Mouse (Mus musculus): ENCODE data around the gene Lrrc71. TPM values are rescaled to one million over a fixed set of nuclear protein-coding genes. Genes with fewer than 3 reads are reported as not detected.

Gene Lrrc71
- polyA plus RNA-seq, 1 experiment = not detected

- H3K27ac ChIP-seq (ENCODE audit: insufficient read depth, low read depth, low read length) = no peak overlapping the region
- no peak overlapping the region for H3K4me3 ChIP-seq (ENCODE audit: insufficient read depth, low read length)
- no peaks in the 10 kb centered on the region for H3K4me1 ChIP-seq (ENCODE audit: control insufficient read depth, insufficient read depth, low read length)
- TF ChIP-seq POLR2A (IDR thresholded peaks at IDR 0.05; ENCODE audit: borderline replicate concordance, low read depth, low read length) (no peak), CTCF (IDR thresholded peaks at IDR 0.05; ENCODE audit: low read depth, low read length) (no peak)
These were observed 30.7 kb upstream of the Lrrc71 start for GRCm38 (mm10) chr3:87779086-87779485.

DNA sequence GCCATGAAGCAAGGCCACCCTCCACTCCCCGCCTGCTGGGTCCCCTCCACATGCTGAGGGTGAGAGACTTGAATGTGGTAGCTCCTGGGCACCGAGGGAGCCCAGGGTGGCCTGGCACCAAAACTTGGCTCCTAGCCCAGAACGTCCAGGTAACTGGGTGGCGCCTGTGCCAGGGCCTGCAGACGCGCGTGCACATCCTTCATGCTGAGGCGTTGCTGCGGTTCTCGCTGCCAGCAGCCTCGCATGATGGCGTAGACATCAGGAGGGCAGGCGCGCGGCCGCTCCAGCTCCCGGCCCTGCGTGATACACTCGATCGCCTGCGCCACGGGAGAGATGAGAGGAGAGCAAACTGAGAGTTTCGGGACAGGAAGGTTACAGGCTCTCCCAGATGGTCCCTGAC, 29.9 kb upstream of the Lrrc71 start:
- no peak overlapping the region for H3K4me3 ChIP-seq (ENCODE audit: insufficient read depth, low read length)
- H3K4me1 ChIP-seq (ENCODE audit: control insufficient read depth, insufficient read depth, low read length) = no peaks in the 10 kb centered on the region
- TF ChIP-seq POLR2A (IDR thresholded peaks at IDR 0.05; ENCODE audit: borderline replicate concordance, low read depth, low read length) (no peak), CTCF (IDR thresholded peaks at IDR 0.05; ENCODE audit: low read depth, low read length) (no peak)
- H3K27ac ChIP-seq (ENCODE audit: insufficient read depth, low read depth, low read length) = no peak overlapping the region

DNA sequence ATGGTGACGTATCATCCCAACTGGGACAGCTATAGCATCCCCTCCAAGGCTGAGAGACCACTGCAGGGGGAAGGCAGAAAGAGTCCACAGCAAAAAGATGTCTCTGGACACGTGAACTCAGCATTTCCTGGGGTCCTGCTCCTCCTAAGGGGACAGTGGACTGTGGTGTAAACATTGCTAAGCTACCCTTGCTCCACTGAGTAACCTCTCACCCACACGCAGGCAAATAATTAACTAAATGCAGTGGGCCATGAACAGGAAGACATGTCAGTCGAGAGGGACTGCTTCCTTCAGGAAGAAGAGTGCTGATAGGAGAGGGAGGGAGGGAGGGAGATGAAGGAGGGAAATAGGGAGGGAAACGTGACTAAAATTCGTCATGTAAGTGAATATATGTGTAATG, 22.7 kb upstream of the Lrrc71 start:
- no peak for TF ChIP-seq POLR2A (IDR thresholded peaks at IDR 0.05; ENCODE audit: borderline replicate concordance, low read depth, low read length)
- no peak for TF ChIP-seq CTCF (IDR thresholded peaks at IDR 0.05; ENCODE audit: low read depth, low read length)
- Histone ChIP-seq H3K4me3 (ENCODE audit: insufficient read depth, low read length) (no peak overlapping the region), H3K27ac (ENCODE audit: insufficient read depth, low read depth, low read length) (no peak overlapping the region), H3K4me1 (ENCODE audit: control insufficient read depth, insufficient read depth, low read length) (no peaks in the 10 kb centered on the region)

GRCm38 (mm10) chr3:87770280-87770679, 21.9 kb upstream of the Lrrc71 start:
- no peak overlapping the region for H3K4me3 ChIP-seq (ENCODE audit: insufficient read depth, low read length)
- H3K4me1 ChIP-seq (ENCODE audit: control insufficient read depth, insufficient read depth, low read length) = no peaks in the 10 kb centered on the region
- H3K27ac ChIP-seq (ENCODE audit: insufficient read depth, low read depth, low read length) = no peak overlapping the region
- no peak for TF ChIP-seq CTCF (IDR thresholded peaks at IDR 0.05; ENCODE audit: low read depth, low read length)
- no peak for TF ChIP-seq POLR2A (IDR thresholded peaks at IDR 0.05; ENCODE audit: borderline replicate concordance, low read depth, low read length)

- no peak for TF ChIP-seq POLR2A (IDR thresholded peaks at IDR 0.05; ENCODE audit: borderline replicate concordance, low read depth, low read length)
- no peak for TF ChIP-seq CTCF (IDR thresholded peaks at IDR 0.05; ENCODE audit: low read depth, low read length)
- Histone ChIP-seq H3K27ac (ENCODE audit: insufficient read depth, low read depth, low read length) (no peak overlapping the region), H3K4me1 (ENCODE audit: control insufficient read depth, insufficient read depth, low read length) (no peaks in the 10 kb centered on the region), H3K4me3 (ENCODE audit: insufficient read depth, low read length) (no peak overlapping the region)
These were observed 21.1 kb upstream of the Lrrc71 start for GRCm38 (mm10) chr3:87769506-87769905.

DNA sequence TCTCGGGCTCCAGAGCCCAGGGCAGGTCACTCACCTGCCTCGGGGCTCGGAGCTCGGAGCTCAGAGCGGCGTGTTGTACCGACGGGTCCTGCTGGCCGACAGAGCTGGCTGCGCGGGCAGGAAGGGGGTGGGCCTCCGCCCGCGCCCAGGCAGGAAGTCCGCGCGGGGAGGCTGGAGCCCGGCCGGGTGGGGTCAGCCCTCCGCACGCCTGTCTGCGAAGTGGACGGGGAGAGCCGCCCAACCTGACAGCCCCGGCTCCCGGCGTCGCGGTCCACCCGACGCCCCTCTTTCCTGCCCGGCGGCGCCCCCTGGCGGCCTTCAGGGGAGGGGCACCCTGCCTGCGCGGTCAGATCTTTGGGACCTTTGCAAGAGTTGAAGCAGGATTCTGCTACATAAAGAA, 20.4 kb upstream of the Lrrc71 start:
- Histone ChIP-seq H3K27ac (ENCODE audit: insufficient read depth, low read depth, low read length) (no peak overlapping the region), H3K4me1 (ENCODE audit: control insufficient read depth, insufficient read depth, low read length) (no peaks in the 10 kb centered on the region), H3K4me3 (ENCODE audit: insufficient read depth, low read length) (peak overlapping the region; percentile 46)
- TF ChIP-seq POLR2A (IDR thresholded peaks at IDR 0.05; ENCODE audit: borderline replicate concordance, low read depth, low read length) (no peak), CTCF (IDR thresholded peaks at IDR 0.05; ENCODE audit: low read depth, low read length) (peak; percentile 77)

GRCm38 (mm10) chr3:87768431-87768830, 20.0 kb upstream of the Lrrc71 start:
- Histone ChIP-seq H3K4me1 (ENCODE audit: control insufficient read depth, insufficient read depth, low read length) (no peaks in the 10 kb centered on the region), H3K27ac (ENCODE audit: insufficient read depth, low read depth, low read length) (no peak overlapping the region), H3K4me3 (ENCODE audit: insufficient read depth, low read length) (peak overlapping the region; percentile 46)
- no peak for TF ChIP-seq CTCF (IDR thresholded peaks at IDR 0.05; ENCODE audit: low read depth, low read length)
- TF ChIP-seq POLR2A (IDR thresholded peaks at IDR 0.05; ENCODE audit: borderline replicate concordance, low read depth, low read length) = no peak

DNA sequence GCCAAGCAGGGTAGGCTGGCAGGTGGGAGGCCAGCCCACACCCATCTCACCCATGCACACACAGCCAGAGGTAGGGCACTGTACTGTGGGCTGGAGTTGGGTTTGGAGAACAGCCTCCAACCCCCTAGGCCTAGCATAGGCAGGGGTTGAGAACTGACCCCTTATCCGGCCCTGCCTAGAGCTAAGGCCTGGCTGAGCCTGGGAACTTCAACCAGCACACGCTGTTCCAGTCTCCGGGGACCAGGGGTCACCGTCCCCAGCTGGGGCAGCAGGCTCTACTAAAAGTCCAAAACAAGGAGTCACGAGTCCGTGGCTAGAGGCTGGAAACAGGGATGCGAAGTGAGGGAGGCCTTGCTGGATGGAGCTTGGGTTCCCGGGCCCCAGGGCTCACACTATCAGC, 19.3 kb upstream of the Lrrc71 start:
- Histone ChIP-seq H3K4me1 (ENCODE audit: control insufficient read depth, insufficient read depth, low read length) (no peaks in the 10 kb centered on the region), H3K4me3 (ENCODE audit: insufficient read depth, low read length) (no peak overlapping the region), H3K27ac (ENCODE audit: insufficient read depth, low read depth, low read length) (no peak overlapping the region)
- no peak for TF ChIP-seq POLR2A (IDR thresholded peaks at IDR 0.05; ENCODE audit: borderline replicate concordance, low read depth, low read length)
- no peak for TF ChIP-seq CTCF (IDR thresholded peaks at IDR 0.05; ENCODE audit: low read depth, low read length)

- H3K27ac ChIP-seq (ENCODE audit: insufficient read depth, low read depth, low read length) = no peak overlapping the region
- no peaks in the 10 kb centered on the region for H3K4me1 ChIP-seq (ENCODE audit: control insufficient read depth, insufficient read depth, low read length)
- TF ChIP-seq CTCF (IDR thresholded peaks at IDR 0.05; ENCODE audit: low read depth, low read length) (no peak), POLR2A (IDR thresholded peaks at IDR 0.05; ENCODE audit: borderline replicate concordance, low read depth, low read length) (no peak)
- H3K4me3 ChIP-seq (ENCODE audit: insufficient read depth, low read length) = no peak overlapping the region
These were observed 17.9 kb upstream of the Lrrc71 start for GRCm38 (mm10) chr3:87766284-87766667.

DNA sequence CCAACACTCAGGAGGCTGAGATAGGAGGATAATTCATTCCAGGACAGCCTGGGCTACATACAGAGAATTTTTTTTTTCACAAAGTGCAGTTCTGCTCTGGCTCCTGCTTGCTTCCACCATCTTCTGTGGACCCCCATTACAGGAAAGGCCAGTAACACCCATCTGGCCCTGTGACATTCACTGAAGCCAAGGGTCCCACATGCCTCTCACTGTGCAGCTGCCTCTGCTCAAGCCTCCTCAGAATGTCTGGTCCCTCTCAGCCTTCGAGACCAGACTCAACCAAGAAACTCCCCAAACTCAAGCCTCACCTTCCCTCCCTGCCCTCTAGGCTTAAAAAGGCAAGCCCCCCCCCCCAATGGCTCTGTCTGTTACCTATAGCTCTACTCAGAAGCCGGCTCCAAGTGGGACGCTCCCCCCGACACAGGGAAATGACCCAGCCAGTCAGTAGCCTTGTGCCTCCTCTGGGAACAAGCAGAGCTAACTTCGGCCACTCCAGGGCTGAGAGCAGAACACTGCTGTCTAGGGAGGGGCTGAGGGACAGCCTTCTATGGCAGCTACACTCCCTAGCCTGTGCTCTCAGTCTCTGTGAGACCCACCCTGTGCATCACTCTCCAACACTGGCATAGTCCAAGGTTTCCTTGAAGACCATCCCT, 17.3 kb upstream of the Lrrc71 start:
- TF ChIP-seq CTCF (IDR thresholded peaks at IDR 0.05; ENCODE audit: low read depth, low read length) (no peak), POLR2A (IDR thresholded peaks at IDR 0.05; ENCODE audit: borderline replicate concordance, low read depth, low read length) (no peak)
- Histone ChIP-seq H3K4me3 (ENCODE audit: insufficient read depth, low read length) (no peak overlapping the region), H3K27ac (ENCODE audit: insufficient read depth, low read depth, low read length) (no peak overlapping the region), H3K4me1 (ENCODE audit: control insufficient read depth, insufficient read depth, low read length) (no peaks in the 10 kb centered on the region)

All from bone marrow macrophage, adult 2 months (primary cell).